Mouse (Mus musculus) heart, postnatal 25 days (tissue): ENCODE measurements around the gene 2610528J11Rik. TPM values are rescaled to one million over a fixed set of nuclear protein-coding genes. Genes with fewer than 3 reads are reported as not detected.
"Not testable (repeated sequence)": the region's sequence is repeated elsewhere in the genome, so short reads cannot be mapped to it uniquely, and the experiment has no call there.

Source experiments
- DNase-seq: peaks from one replicate; pipeline ENCODE4 v3.0.0; 2022; ENCODE audit warnings: low spot score
- intact Hi-C: fragments of 180-260 bp; cut with DNase I; formaldehyde crosslinking; loops from one replicate; pipeline ENCODE4 v1.15.1; 2025
- total RNA-seq, 2 experiments: library from RNA; stranded (reverse); gene quantifications; 2 replicates each; pipeline ENCODE4 v1.2.3; 2021

2610528J11Rik gene
- total RNA-seq, 2 experiments from 2014 or later: not detected

- no peak for DNase-seq
- intact Hi-C loops: no loop called here
Measured at GRCm38 (mm10) chr4:118535610-118536009, 8.8 kb downstream of the 2610528J11Rik start.

GRCm38 (mm10) chr4:118537801-118538200 lies 11.0 kb downstream of the 2610528J11Rik start:
- intact Hi-C loops: no loop called here
- no peak for DNase-seq

- no peak for DNase-seq
- intact Hi-C loops: no loop called here
Measured at GRCm38 (mm10) chr4:118539904-118540303, 13.1 kb downstream of the 2610528J11Rik start.

GRCm38 (mm10) chr4:118542510-118543157 lies 15.8 kb downstream of the 2610528J11Rik start:
- DNase-seq: no peak
- intact Hi-C loops: no loop called here

- intact Hi-C loops: no loop called here
- DNase-seq: no peak
Measured at GRCm38 (mm10) chr4:118543158-118543530, 16.3 kb downstream of the 2610528J11Rik start.

- intact Hi-C loops: no loop called here
Measured at GRCm38 (mm10) chr4:118543592-118544260, 16.9 kb downstream of the 2610528J11Rik start, which contains the start of gene Tmem125. Tmem125 (minus strand) TSS chr4:118544044.

GRCm38 (mm10) chr4:118544441-118545127 lies 17.8 kb downstream of the 2610528J11Rik start:
- DNase-seq: no peak
- intact Hi-C loops: no loop called here

More at GRCm38 (mm10) chr4:118543592-118544260, 16.9 kb downstream of the 2610528J11Rik start, which contains the start of gene Tmem125:
- peak; percentile 23 for DNase-seq

- DNase-seq: peak; percentile 58
Measured at GRCm38 (mm10) chr4:118547424-118548129, 20.8 kb downstream of the 2610528J11Rik start.

GRCm38 (mm10) chr4:118548130-118548480 lies 21.3 kb downstream of the 2610528J11Rik start:
- intact Hi-C loops: not testable (repeated sequence)
- peak; percentile 16 for DNase-seq

More at GRCm38 (mm10) chr4:118547424-118548129, 20.8 kb downstream of the 2610528J11Rik start:
- intact Hi-C loops: not testable (repeated sequence)

GRCm38 (mm10) chr4:118553039-118553649 lies 26.3 kb downstream of the 2610528J11Rik start:
- intact Hi-C loops: no loop called here
- no peak for DNase-seq

- intact Hi-C loops: no loop called here
- no peak for DNase-seq
Measured at GRCm38 (mm10) chr4:118564062-118564925, 37.5 kb downstream of the 2610528J11Rik start.

GRCm38 (mm10) chr4:118564926-118565279 lies 38.1 kb downstream of the 2610528J11Rik start:
- intact Hi-C loops: loop anchor here (5.0 kb wide), 1 partner anchor 133 kb away; no protein-coding TSS in a partner anchor

GRCm38 (mm10) chr4:118566161-118566676 lies 39.4 kb downstream of the 2610528J11Rik start:
- no peak for DNase-seq
- intact Hi-C loops: loop anchor here (2.0 to 5.0 kb wide), 2 partner anchors 47 to 134 kb away; no protein-coding TSS in a partner anchor

More at GRCm38 (mm10) chr4:118564926-118565279, 38.1 kb downstream of the 2610528J11Rik start:
- DNase-seq: no peak

GRCm38 (mm10) chr4:118568709-118569108 lies 41.9 kb downstream of the 2610528J11Rik start:
- DNase-seq: no peak
- intact Hi-C loops: loop anchor here (5.0 kb wide), 1 partner anchor 136 kb away; no protein-coding TSS in a partner anchor

GRCm38 (mm10) chr4:118569320-118569719 lies 42.5 kb downstream of the 2610528J11Rik start:
- DNase-seq: no peak
- intact Hi-C loops: loop anchor here (5.0 kb wide), 1 partner anchor 137 kb away; no protein-coding TSS in a partner anchor

- intact Hi-C loops: no loop called here
- no peak for DNase-seq
Measured at GRCm38 (mm10) chr4:118571441-118571840, 44.6 kb downstream of the 2610528J11Rik start.

GRCm38 (mm10) chr4:118576097-118576496 lies 49.3 kb downstream of the 2610528J11Rik start:
- DNase-seq: peak; percentile 38
- intact Hi-C loops: loop anchor here (5.0 kb wide), 1 partner anchor 359 kb away; no protein-coding TSS in a partner anchor

- no peak for DNase-seq
- intact Hi-C loops: loop anchor here (5.0 kb wide), 1 partner anchor 362 kb away; no protein-coding TSS in a partner anchor
Measured at GRCm38 (mm10) chr4:118579313-118579712, 52.5 kb downstream of the 2610528J11Rik start.
